Mouse (Mus musculus) thymus, adult 18-20 months (tissue): Measurements from ENCODE around the gene Stard7.
"Not testable (repeated sequence)": the region's sequence is repeated elsewhere in the genome, so short reads cannot be mapped to it uniquely, and the experiment has no call there.

Source experiments
- DNase-seq, 2 experiments: peaks; one replicate each; pipeline ENCODE4 v3.0.0; 2022; ENCODE audit warnings: mixed read lengths in 2 of 2

The Stard7 gene

GRCm38 (mm10) chr2:127275551-127276320, 5.7 kb downstream of the Stard7 start:
- no peak for DNase-seq

DNA sequence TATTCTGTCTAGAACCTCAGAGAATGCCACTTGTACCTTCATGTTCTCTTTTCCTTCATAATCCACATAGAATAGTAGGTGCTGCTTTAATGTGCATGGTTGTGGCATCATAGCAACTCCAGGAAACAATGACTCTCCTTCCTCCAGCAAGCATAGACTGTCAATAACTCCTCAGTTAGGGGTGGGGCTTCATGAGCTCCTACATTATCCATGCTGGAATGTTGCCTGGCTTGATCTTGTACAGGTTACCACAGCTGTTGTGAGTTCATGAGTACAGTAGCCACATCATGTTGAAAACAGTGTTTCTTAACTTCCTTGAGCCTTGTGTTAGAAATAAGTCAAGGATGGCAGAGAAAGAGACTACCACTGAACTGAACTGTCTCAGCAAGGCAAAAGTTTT, 8.1 kb downstream of the Stard7 start:
- no peak for DNase-seq

- DNase-seq: no peak
Measured at GRCm38 (mm10) chr2:127292250-127292649, 22.2 kb downstream of the Stard7 start.

GRCm38 (mm10) chr2:127297001-127297805, 27.2 kb downstream of the Stard7 start:
- no peak for DNase-seq

DNA sequence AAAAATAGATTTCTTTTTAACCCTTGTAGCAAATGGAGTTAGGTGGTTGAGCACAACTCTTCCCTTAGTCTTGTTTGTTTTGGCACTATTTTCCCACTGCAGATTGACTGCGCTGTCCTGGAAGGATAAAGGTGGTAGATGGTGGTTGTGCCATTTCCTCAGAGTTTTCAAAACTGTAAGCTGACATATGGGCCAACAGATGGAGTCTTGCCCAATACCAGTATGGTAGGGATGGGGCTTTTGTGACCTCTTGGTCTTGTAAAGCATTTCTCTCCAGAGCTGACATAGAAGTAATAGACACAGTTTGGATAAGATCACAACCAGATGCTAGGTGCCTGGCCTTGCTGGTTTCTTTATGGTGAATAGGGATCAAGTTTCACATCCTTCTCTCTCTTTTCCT, 28.0 kb downstream of the Stard7 start:
- no peak for DNase-seq

DNA sequence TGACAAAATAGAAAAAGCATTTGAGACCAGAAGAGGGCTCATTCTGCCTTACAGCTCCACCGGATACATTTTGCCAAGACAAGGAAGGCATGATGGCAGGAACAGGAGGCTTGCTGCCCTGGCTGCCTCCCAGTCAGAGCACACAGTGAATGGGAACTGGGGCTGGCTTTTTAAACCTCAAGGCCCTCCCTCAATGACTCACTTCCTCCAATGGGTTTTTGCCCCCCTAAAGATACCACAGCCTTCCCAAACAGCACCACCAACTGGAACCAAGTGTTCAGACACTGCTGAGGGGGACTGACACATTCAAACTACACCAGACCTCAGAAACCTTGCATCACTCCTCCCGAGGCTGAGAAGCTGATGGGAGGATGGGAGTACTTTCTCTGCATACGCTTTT, 30.7 kb downstream of the Stard7 start:
- DNase-seq: no peak

DNA sequence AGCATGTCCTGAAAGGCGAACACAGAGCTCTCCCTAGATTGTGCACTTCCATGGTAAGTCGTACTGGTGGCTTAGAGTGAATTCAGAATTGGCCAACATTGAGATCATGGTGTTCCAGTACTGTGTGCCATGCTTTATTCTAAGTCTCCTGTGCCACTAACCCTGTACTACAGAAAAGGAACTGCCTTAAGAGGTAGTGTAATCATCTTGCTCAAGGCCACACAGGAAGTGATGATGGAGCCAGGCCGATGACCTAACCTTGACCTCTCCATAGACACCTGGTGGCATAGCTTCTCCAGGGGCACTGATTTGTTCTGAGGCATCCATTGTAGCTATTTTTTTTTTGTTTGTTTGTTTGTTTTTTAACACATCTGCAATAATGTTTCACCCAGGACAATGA, 31.9 kb downstream of the Stard7 start:
- DNase-seq: no peak

GRCm38 (mm10) chr2:127304192-127304591, 34.2 kb downstream of the Stard7 start:
- DNase-seq: not testable (repeated sequence)

DNA sequence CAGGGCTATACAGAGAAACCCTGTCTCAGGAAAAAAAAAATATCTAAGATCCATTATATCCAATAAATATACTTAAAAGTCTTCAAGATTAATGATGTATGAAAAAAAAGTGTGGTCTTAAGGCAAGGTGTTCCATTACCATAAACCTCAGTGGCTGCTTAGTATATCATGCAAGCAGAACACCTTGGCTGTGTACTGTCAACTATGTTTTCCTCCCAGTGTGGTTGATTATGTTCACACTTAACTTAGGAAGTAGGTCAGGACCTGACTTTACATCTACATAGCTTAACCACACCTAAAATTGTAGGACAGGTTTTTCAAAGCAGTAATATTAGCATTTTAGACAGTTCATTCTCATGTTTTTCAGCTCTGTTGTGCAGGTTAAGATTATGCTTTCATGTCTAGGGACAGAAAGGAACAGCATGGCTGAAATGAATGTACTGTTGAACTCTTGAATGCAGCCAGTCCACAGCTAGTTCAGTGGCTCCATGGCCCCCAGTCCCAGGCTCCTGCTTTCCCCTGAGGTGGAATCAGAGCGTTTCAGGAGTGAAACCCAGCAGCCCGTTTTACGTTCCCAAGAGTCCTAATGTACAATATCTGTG, 34.7 kb downstream of the Stard7 start:
- DNase-seq: no peak

DNA sequence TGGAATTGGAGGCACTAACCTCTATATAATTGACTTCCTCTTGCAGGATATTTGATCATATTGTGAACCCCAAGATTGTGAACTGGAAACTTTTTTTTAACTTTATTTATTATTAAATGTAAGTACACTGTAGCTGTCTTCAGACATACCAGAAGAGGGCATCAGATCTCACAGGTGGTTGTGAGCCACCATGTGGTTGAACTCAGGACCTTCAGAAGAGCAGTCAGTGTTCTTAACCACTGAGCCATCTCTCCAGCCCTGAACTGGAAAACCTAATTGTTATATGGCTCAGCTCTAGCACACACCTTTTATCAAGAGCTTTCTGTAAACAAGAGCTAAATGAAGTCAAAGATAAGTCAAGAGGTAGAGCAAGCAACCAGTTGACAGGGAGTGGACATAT, 36.1 kb downstream of the Stard7 start:
- no peak for DNase-seq

DNA sequence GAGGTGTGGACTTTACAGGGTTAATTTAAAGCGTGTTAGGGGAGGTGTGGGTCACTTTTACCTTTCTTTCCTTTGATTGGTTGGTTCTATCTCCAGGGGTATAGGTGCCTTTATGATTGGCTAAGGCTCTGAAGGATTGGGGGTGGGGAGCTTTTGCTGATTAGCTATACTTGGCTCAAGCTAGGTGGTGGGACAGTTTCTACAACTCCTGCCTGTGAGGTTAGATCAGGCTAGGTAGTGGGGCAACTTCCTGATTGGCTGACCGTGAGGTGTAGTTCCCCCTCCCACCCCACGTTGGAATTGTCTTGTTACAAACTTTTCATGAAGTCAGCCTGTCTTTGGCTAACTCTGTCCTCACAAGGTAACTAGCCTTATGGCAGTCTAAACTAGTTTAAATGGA, 37.2 kb downstream of the Stard7 start:
- no peak for DNase-seq

- DNase-seq: no peak
Measured at GRCm38 (mm10) chr2:127308660-127309059, 38.6 kb downstream of the Stard7 start.

DNA sequence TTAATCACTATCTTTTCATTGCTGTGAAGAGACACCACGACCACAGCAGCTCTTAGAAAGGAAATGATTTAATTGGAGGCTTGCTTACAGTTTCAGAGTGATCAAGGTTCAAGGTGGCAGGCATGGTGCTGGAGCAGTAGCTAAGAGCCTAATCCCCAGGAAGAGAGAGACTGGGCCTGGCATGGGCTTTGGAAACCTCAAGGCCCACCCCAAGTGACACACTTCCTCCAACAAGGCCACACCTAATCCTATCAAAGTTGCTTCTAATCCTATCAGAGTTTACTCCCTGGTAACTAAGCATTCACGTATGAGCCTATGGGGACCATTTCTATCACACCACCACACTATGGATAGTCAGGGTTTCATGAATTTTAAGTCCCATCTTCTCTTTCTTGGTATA, 40.2 kb downstream of the Stard7 start:
- DNase-seq: no peak

DNA sequence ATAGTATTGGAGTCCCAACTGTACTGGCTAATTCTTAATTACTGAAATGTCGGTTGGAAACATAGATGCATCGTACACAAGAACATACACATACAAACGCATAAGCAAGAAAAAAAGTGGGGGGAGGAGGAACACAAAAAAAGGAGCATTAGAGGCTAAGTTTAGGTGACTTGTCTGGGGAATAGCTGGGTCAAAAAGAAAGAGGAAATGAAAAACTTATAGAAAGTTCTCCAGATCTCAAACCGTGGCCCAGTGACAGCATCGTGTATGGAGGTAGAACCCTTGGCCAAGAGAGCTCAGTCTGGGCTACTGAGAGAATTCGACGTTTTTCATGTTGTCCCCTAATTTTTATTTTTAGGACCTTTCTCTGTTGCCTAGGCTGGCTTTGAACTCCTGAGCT, 40.7 kb downstream of the Stard7 start:
- DNase-seq: no peak

DNA sequence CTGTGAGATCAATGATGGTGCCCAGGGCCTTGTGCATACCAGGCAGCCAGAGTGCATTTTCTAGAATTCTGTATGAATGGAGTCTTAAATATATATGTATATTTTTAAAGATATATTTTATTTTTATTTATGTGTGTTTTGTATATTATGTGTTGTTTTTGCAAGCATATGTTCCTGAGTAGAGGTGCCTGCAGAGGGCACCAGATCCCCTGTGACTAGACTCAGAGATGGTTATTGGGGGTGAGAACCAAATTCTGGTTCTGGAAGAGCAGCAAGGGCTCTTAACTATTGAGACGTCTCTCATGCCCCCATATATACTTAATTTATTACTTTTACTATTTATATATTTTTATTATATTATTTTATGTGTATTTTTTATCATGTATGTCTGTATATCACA, 41.2 kb downstream of the Stard7 start:
- DNase-seq: no peak

- no peak for DNase-seq
Measured at GRCm38 (mm10) chr2:127312801-127313200, 42.8 kb downstream of the Stard7 start.

- peak in 1 of 2 experiments; percentile 32 for DNase-seq
Measured at GRCm38 (mm10) chr2:127313878-127314277, 43.9 kb downstream of the Stard7 start.

DNA sequence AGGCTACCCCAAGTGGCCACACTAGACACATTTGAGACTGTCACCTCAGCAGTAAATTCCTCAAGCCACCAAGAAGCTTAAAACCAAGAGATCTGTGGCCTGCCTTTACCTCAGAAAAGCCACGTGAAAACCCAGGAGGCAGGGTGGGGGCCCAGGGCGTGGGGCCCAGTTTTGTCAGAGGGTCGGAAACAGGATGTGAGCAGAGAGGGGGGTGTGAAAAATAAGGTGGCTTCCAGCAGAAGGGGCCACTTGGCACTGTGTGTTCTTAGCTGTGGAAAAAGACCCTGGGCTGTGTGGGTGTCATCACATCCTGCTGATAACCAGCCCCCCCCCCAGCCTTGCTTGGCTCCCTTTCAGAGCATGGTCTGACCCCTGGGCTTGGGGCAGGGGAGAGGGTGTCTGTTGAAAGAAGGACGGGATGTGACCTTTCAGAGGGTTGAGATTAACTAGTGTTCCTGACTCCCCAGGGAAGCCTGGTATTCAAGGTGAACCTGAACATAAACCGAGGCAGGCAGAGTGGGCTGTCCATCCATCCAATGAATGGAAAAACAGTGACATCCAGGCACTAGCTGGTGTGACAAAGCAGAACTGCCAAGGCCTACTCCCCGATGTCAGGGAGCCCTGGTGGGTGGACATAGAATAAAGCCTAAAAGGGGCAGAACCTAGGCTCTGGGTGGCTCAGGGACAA, 44.6 kb downstream of the Stard7 start:
- DNase-seq: peak; percentile 72 to 85

- DNase-seq: no peak
Measured at GRCm38 (mm10) chr2:127315155-127315470, 45.1 kb downstream of the Stard7 start.

GRCm38 (mm10) chr2:127316431-127316830, 46.4 kb downstream of the Stard7 start:
- no peak for DNase-seq

DNA sequence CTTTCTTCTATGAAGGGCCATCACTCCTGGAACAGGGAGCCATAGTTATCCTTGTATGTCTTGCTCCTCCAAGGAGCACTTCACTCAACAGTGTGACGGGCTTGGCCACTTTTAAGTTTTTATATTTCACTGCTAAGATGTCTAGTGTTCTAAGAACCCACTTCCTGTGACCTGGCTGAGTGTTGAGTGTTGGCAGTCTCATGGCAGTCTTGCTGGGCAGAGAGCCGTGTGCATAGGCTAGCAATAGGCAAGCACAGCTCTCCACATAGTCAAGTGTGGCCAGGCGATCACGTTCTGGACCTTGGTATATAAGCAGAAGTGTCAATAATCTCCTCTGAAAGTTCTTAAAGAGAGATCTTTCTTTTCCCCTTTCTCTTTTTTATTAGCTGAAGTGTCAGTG, 48.1 kb downstream of the Stard7 start:
- DNase-seq: no peak

DNA sequence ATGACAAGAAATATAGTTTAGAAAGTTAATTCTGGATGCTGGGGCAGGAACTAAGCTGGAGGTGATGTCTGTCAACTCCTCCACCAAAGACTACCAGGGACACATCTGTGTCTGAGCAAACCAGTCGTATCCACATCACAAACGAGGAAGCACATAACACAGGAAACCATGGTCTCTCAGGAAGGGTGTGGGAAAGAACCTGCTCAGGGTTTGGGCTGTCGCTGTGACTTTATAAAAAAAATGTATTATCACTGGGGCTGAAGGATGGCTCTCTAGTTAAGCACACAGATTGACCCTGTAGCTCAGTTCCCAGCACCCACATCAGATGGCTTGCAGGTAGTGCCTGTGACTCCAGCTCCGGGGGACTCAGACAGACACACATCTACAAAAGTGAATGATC, 49.1 kb downstream of the Stard7 start:
- peak in 1 of 2 experiments; percentile 41 for DNase-seq

GRCm38 (mm10) chr2:127322671-127323285, 52.8 kb downstream of the Stard7 start:
- no peak for DNase-seq
